Mouse (Mus musculus) CH12.LX (cell line): ENCODE measurements around the gene Gm10972. TPM values are rescaled to one million over a fixed set of nuclear protein-coding genes. Genes with fewer than 3 reads are reported as not detected.
"Not testable (repeated sequence)": the region's sequence is repeated elsewhere in the genome, so short reads cannot be mapped to it uniquely, and the experiment has no call there.

Experiments
- DNase-seq: peaks from one replicate; pipeline ENCODE4 v3.0.0-alpha.2; 2013; ENCODE audit errors: extremely low read depth
- H3K27ac ChIP-seq: 2 replicates; pipeline ENCODE4 v1.5.1; 2012; ENCODE audit warnings: low read depth, mild to moderate bottlenecking, control low read depth, moderate library complexity; ENCODE audit not compliant: insufficient read depth
- H3K27me3 ChIP-seq: replicated peaks from 2 replicates; pipeline ENCODE3; 2012; ENCODE audit warnings: inconsistent platforms
- H3K36me3 ChIP-seq, 2 experiments: replicated peaks in 1 of 2; 2 replicates each; pipeline versions ENCODE3 to v1.6.1; 2012; ENCODE audit warnings: inconsistent platforms in 1 of 2, low read length in 1 of 2, mild to moderate bottlenecking in 1 of 2, mixed read lengths in 1 of 2, moderate library complexity in 1 of 2; ENCODE audit not compliant: control insufficient read depth in 1 of 2, insufficient read depth in 1 of 2
- H3K4me1 ChIP-seq, 2 experiments: 2 replicates each; pipeline ENCODE4 v1.6.1; 2012; ENCODE audit warnings: inconsistent platforms in 1 of 2, moderate library complexity in 1 of 2; ENCODE audit not compliant: insufficient read depth in 2 of 2, control insufficient read depth in 1 of 2
- H3K4me2 ChIP-seq: 2 replicates; pipeline ENCODE4 v1.6.1; 2012; ENCODE audit warnings: low read depth, mild to moderate bottlenecking, control low read depth; ENCODE audit not compliant: poor library complexity, insufficient read depth, severe bottlenecking
- H3K4me3 ChIP-seq, 3 experiments: fragments of 150-350 bp in 1 of 3; sonication (generic) in 1 of 3; replicated peaks in 1 of 3; 2 replicates each; pipeline versions ENCODE3 to v1.5.1; 2011 to 2012; ENCODE audit warnings: low read depth in 2 of 3, low read length in 2 of 3, mild to moderate bottlenecking in 2 of 3, moderate library complexity in 2 of 3, control low read depth in 1 of 3, improper control_type of control experiment in 1 of 3, inconsistent platforms in 1 of 3, mixed read lengths in 1 of 3; ENCODE audit not compliant: poor library complexity in 1 of 3
- H3K79me2 ChIP-seq: replicated peaks from 2 replicates; pipeline ENCODE4 v1.6.1; 2012; ENCODE audit warnings: mild to moderate bottlenecking, moderate library complexity; ENCODE audit not compliant: control insufficient read depth, poor library complexity, insufficient read depth, severe bottlenecking; ENCODE audit errors: extremely low read depth
- H3K9ac ChIP-seq: 2 replicates; pipeline ENCODE4 v1.6.1; 2012; ENCODE audit warnings: low read depth, mild to moderate bottlenecking, control low read depth, moderate library complexity; ENCODE audit not compliant: insufficient read depth
- H3K9me3 ChIP-seq: replicated peaks from 2 replicates; pipeline ENCODE3; 2012; ENCODE audit warnings: low read length, inconsistent platforms, mixed read lengths
- CHD1 ChIP-seq: IDR thresholded peaks from 2 replicates; pipeline ENCODE4 v1.6.1; 2012; ENCODE audit warnings: low read depth, low read length, improper control_type of control experiment, inconsistent platforms
- CTCF ChIP-seq, 2 experiments: IDR thresholded peaks in 1 of 2; conservative IDR thresholded peaks in 1 of 2; 2 replicates each; pipeline ENCODE4 v1.5.1; 2011 to 2012; ENCODE audit warnings: low read depth in 2 of 2, low read length in 2 of 2, improper control_type of control experiment in 1 of 2, inconsistent platforms in 1 of 2, mild to moderate bottlenecking in 1 of 2, moderate library complexity in 1 of 2
- E2F4 ChIP-seq: IDR thresholded peaks from 2 replicates; pipeline ENCODE4 v1.6.1; 2011; ENCODE audit warnings: low read depth, low read length, improper control_type of control experiment; ENCODE audit not compliant: insufficient replicate concordance
- ETS1 ChIP-seq: conservative IDR thresholded peaks from 2 replicates; pipeline ENCODE4 v1.6.1; 2012; ENCODE audit warnings: low read depth, mild to moderate bottlenecking, inconsistent platforms, low read length, improper control_type of control experiment, moderate library complexity
- HCFC1 ChIP-seq: IDR thresholded peaks from 2 replicates; pipeline ENCODE4 v1.6.1; 2012; ENCODE audit warnings: low read depth, mild to moderate bottlenecking, inconsistent platforms, low read length, improper control_type of control experiment
- JUN ChIP-seq: IDR thresholded peaks from 2 replicates; pipeline ENCODE4 v1.6.1; 2011; ENCODE audit warnings: low read depth, mild to moderate bottlenecking, low read length, improper control_type of control experiment, moderate library complexity; ENCODE audit not compliant: insufficient read depth
- JUND ChIP-seq: conservative IDR thresholded peaks from 2 replicates; pipeline ENCODE4 v1.6.1; 2011; ENCODE audit warnings: low read depth, low read length, improper control_type of control experiment
- KAT2A ChIP-seq: IDR thresholded peaks from 2 replicates; pipeline ENCODE4 v1.6.1; 2012; ENCODE audit warnings: low read length, improper control_type of control experiment, inconsistent platforms; ENCODE audit not compliant: insufficient replicate concordance
- MAX ChIP-seq: IDR thresholded peaks from 2 replicates; pipeline ENCODE4 v1.6.1; 2011; ENCODE audit warnings: low read length, improper control_type of control experiment
- MAZ ChIP-seq: IDR thresholded peaks from 2 replicates; pipeline ENCODE4 v1.6.1; 2012; ENCODE audit warnings: low read depth, mild to moderate bottlenecking, inconsistent platforms, low read length, improper control_type of control experiment, moderate library complexity
- NRF1 ChIP-seq: IDR thresholded peaks from 2 replicates; pipeline ENCODE4 v1.6.1; 2014; ENCODE audit warnings: low read depth, mild to moderate bottlenecking, inconsistent platforms, low read length, improper control_type of control experiment, moderate library complexity
- PAX5 ChIP-seq: IDR thresholded peaks from 2 replicates; pipeline ENCODE4 v1.6.1; 2012; ENCODE audit warnings: low read length, inconsistent platforms, mixed read lengths
- RAD21 ChIP-seq: IDR thresholded peaks from 2 replicates; pipeline ENCODE4 v1.6.1; 2011; ENCODE audit warnings: low read depth, mild to moderate bottlenecking, low read length, improper control_type of control experiment, moderate library complexity
- RCOR1 ChIP-seq: conservative IDR thresholded peaks from 2 replicates; pipeline ENCODE4 v1.6.1; 2012; ENCODE audit warnings: low read depth, mild to moderate bottlenecking, inconsistent platforms, low read length, improper control_type of control experiment
- SIN3A ChIP-seq: IDR thresholded peaks from 2 replicates; pipeline ENCODE4 v1.6.1; 2012; ENCODE audit warnings: low read length, improper control_type of control experiment, inconsistent platforms
- SMC3 ChIP-seq: IDR thresholded peaks from 2 replicates; pipeline ENCODE4 v1.6.1; 2011; ENCODE audit warnings: low read depth, low read length, improper control_type of control experiment
- USF1 ChIP-seq: IDR thresholded peaks from 2 replicates; pipeline ENCODE4 v1.6.1; 2014; ENCODE audit warnings: low read depth, mild to moderate bottlenecking, inconsistent platforms, low read length, improper control_type of control experiment
- ZNF384 ChIP-seq: IDR thresholded peaks from 2 replicates; pipeline ENCODE4 v1.6.1; 2012; ENCODE audit warnings: low read depth, low read length, improper control_type of control experiment, inconsistent platforms
- dilution Hi-C: fragments of 300-500 bp; cut with MboI; formaldehyde crosslinking; loops from 2 replicates; pipeline ENCODE4 v1.14.3; 2020; ENCODE audit warnings: low sequenced_read_pairs; ENCODE audit not compliant: extremely low pct_unique_long_range_greater_than_20kb, extremely low pct_ligation_motif_present
- in situ Hi-C: fragments of 300-500 bp; cut with MboI; formaldehyde crosslinking; loops from 3 replicates; pipeline ENCODE4 v1.14.3; 2019; ENCODE audit warnings: low sequenced_read_pairs, low pct_ligation_motif_present, low pct_unique_long_range_greater_than_20kb, mixed read lengths
- polyA plus RNA-seq: library from polyadenylated mRNA; unstranded; fragments of >175 nt; gene quantifications from 2 replicates; pipeline ENCODE4 v1.2.1, GENCODE M21; 2012; ENCODE audit warnings: low read depth; ENCODE audit not compliant: insufficient read length
- total RNA-seq, 2 experiments: library from RNA; depleted of rRNA; stranded (reverse); fragments of 300-350 nt in 1 of 2; fragments of >200 nt in 1 of 2; gene quantifications; 2 replicates each; pipeline ENCODE4 v1.2.3; 2012 to 2014

Gene Gm10972
- total and polyA plus RNA-seq, 3 experiments = not detected

- TF ChIP-seq CTCF (conservative IDR thresholded peaks at IDR 0.05 in 1 of 2, IDR thresholded peaks at IDR 0.05 in 1 of 2; ENCODE audit: low read depth in 2 of 2, low read length in 2 of 2) = peak in 1 of 2 experiments; percentile 28; a peak in 2 of 4 replicates
- TF ChIP-seq, all 38 proteins: peak for 1; not testable (repeated sequence) for 37
- H3K27ac ChIP-seq, H3K4me3 ChIP-seq, H3K9me3 ChIP-seq, H3K27me3 ChIP-seq, H3K4me1 ChIP-seq, H3K9ac ChIP-seq, DNase-seq, dilution Hi-C loops, H3K79me2 ChIP-seq, H3K36me3 ChIP-seq, in situ Hi-C loops: not testable (repeated sequence)
- peak overlapping the region; percentile 21; the same call in 1 of the 2 replicates for H3K4me2 ChIP-seq
Measured at GRCm38 (mm10) chr3:94665060-94665802, 22.3 kb downstream of the Gm10972 start.

GRCm38 (mm10) chr3:94665896-94666295 is 23.0 kb downstream of the Gm10972 start:
- H3K4me2 ChIP-seq, dilution Hi-C loops, H3K36me3 ChIP-seq, H3K27ac ChIP-seq, H3K9me3 ChIP-seq, in situ Hi-C loops, H3K79me2 ChIP-seq, H3K4me3 ChIP-seq, H3K4me1 ChIP-seq, DNase-seq, H3K9ac ChIP-seq, H3K27me3 ChIP-seq: not testable (repeated sequence)

- H3K4me3 ChIP-seq, H3K9me3 ChIP-seq, H3K4me1 ChIP-seq, H3K4me2 ChIP-seq, in situ Hi-C loops, H3K27me3 ChIP-seq, H3K27ac ChIP-seq, H3K79me2 ChIP-seq, H3K9ac ChIP-seq, H3K36me3 ChIP-seq, DNase-seq, dilution Hi-C loops: not testable (repeated sequence)
Measured at GRCm38 (mm10) chr3:94675101-94675500, 32.2 kb downstream of the Gm10972 start.

- H3K27me3 ChIP-seq = no peaks in the 10 kb centered on the region
- in situ Hi-C loops = no loop called here
- H3K4me2 ChIP-seq = no peak overlapping the region
- dilution Hi-C loops = no loop called here
- no peaks in the 10 kb centered on the region for H3K79me2 ChIP-seq
- no peak for DNase-seq
- no peaks in the 10 kb centered on the region for H3K36me3 ChIP-seq
- H3K4me3 ChIP-seq = no peak overlapping the region
- no peak overlapping the region for H3K27ac ChIP-seq
- H3K9ac ChIP-seq = no peak overlapping the region
- no peak for TF ChIP-seq RCOR1
- no peak for TF ChIP-seq RAD21
- no peak for TF ChIP-seq ZNF384
- TF ChIP-seq E2F4 = no peak
- TF ChIP-seq PAX5 = no peak
- TF ChIP-seq ETS1 = no peak
- TF ChIP-seq JUN = no peak
- no peak for TF ChIP-seq USF1
- no peak for TF ChIP-seq KAT2A
- no peak for TF ChIP-seq CHD1
- TF ChIP-seq SIN3A = no peak
- no peak for TF ChIP-seq MAZ
- no peak for TF ChIP-seq SMC3
- TF ChIP-seq JUND = no peak
- no peak for TF ChIP-seq MAX
- no peak for TF ChIP-seq HCFC1
- no peak for TF ChIP-seq NRF1
- TF ChIP-seq, all 38 proteins: peak for 0
- H3K9me3 ChIP-seq = no peaks in the 10 kb centered on the region
- H3K4me1 ChIP-seq = peaks cover 0 to 15% of the 10 kb centered on the region in 2 experiments; a peak in 2 of 4 replicates
Measured at GRCm38 (mm10) chr3:94679351-94679841, 36.5 kb downstream of the Gm10972 start.
